Mouse (Mus musculus): ENCODE measurements around the gene Slc7a1. TPM values are rescaled to one million over a fixed set of nuclear protein-coding genes. Genes with fewer than 3 reads are reported as not detected.

Slc7a1 gene
- polyA plus RNA-seq, 1 experiment from 2014 or later, result 32.4 TPM

Other genes with a start within 250 kb of the Slc7a1 start
- gene Ubl3, start 152.9 kb upstream of the Slc7a1 start, polyA plus RNA-seq (2015; fragmentation: Nextera tagmentation; extraction: Ambion mirVana), result 87.8 and 91.1 TPM in 2 replicates